Comparison of ENCODE assay signal across 8 mouse cellular contexts in genomic region chr15:97992712-97993286, GRCm38 (mm10). TPM values are rescaled to one million over a fixed set of nuclear protein-coding genes. Genes with fewer than 3 reads are reported as not detected.
DNase-seq lines count a peak whose midpoint lies in the region; ATAC-seq lines count a peak whose summit lies in the region.

No protein-coding gene starts in this region.

- no peaks in the 10 kb centered on the region for H3K9me3 ChIP-seq in embryonic facial prominence, embryonic 13.5 days
- H3K9me3 ChIP-seq in midbrain, embryonic 11.5 days (ENCODE audit: control insufficient read depth, low read length), result no peaks in the 10 kb centered on the region

- peak overlapping the region; percentile 61 for H3K4me2 ChIP-seq in embryonic facial prominence, embryonic 13.5 days
- peak overlapping the region; percentile 39 for H3K4me2 ChIP-seq in midbrain, embryonic 11.5 days

- peak overlapping the region; percentile 93 for H3K27ac ChIP-seq in embryonic facial prominence, embryonic 13.5 days
- peak overlapping the region; percentile 98 for H3K27ac ChIP-seq in midbrain, embryonic 11.5 days (ENCODE audit: low read depth, low read length)

- peak overlapping the region; percentile 37 for H3K4me3 ChIP-seq in embryonic facial prominence, embryonic 13.5 days
- no peak overlapping the region for H3K4me3 ChIP-seq in midbrain, embryonic 11.5 days (ENCODE audit: low read depth, low read length)

- intact Hi-C loops in left cerebral cortex, postnatal 36 days (cut with DNase I), result no loop called here

- ATAC-seq in embryonic facial prominence, embryonic 13.5 days (ENCODE audit: insufficient number of reproducible peaks, insufficient read depth, low FRiP score, low TSS enrichment, low read depth), result peak; percentile 85
- ATAC-seq in midbrain, embryonic 11.5 days (ENCODE audit: low FRiP score), result peak; percentile 88

- H3K36me3 ChIP-seq in embryonic facial prominence, embryonic 13.5 days, result peaks cover 62% of the 10 kb centered on the region
- H3K36me3 ChIP-seq in midbrain, embryonic 11.5 days (ENCODE audit: control insufficient read depth, insufficient read depth, low read length), result peaks cover 18% of the 10 kb centered on the region

- no peaks in the 10 kb centered on the region for H3K27me3 ChIP-seq in embryonic facial prominence, embryonic 13.5 days
- no peaks in the 10 kb centered on the region; the same call in 1 of the 2 replicates for H3K27me3 ChIP-seq in midbrain, embryonic 11.5 days (ENCODE audit: control insufficient read depth, insufficient read depth, low read length)

- H3K4me1 ChIP-seq in embryonic facial prominence, embryonic 13.5 days, result peaks cover 50% of the 10 kb centered on the region
- H3K4me1 ChIP-seq in midbrain, embryonic 11.5 days (ENCODE audit: control insufficient read depth, insufficient read depth, low read length), result peaks cover 51% of the 10 kb centered on the region

- WGBS in embryonic facial prominence, embryonic 13.5 days, result 4% methylated on average over 18 of the region's 18 CpGs
- WGBS in midbrain, embryonic 11.5 days, result 4% methylated on average over 18 of the region's 18 CpGs

- peak overlapping the region; percentile 65 for H3K9ac ChIP-seq in embryonic facial prominence, embryonic 13.5 days
- peak overlapping the region; percentile 63 for H3K9ac ChIP-seq in midbrain, embryonic 11.5 days (ENCODE audit: low read length)

- peak; percentile 40 for DNase-seq in urinary bladder, adult 2 months (ENCODE audit: low spot score)
- DNase-seq in urinary bladder, postnatal 10 days (ENCODE audit: low spot score), result no peak
- DNase-seq in heart, adult 18-20 months, result peak; percentile 80 to 88
- DNase-seq in kidney, adult 11 months, result peak; percentile 86
- peak; percentile 45 to 66 for DNase-seq in left cerebral cortex, postnatal 36 days (ENCODE audit: low spot score in 2 of 2)
- peak; percentile 98 for DNase-seq in midbrain, embryonic 11.5 days (ENCODE audit: low spot score, missing footprints)
- DNase-seq in skeletal muscle tissue, adult 2 months (ENCODE audit: low read depth, low spot score), result peak; percentile 68

RNA-seq across cellular contexts. Expression of gene Col2a1, which starts 11.7 kb away (rescaled TPM):
- polyA plus RNA-seq in urinary bladder, adult 2 months (2012; rRNA removed), result 0.08 and 0.10 TPM in 2 replicates
- polyA plus RNA-seq in embryonic facial prominence, embryonic 13.5 days (2015; fragmentation: Nextera tagmentation; extraction: Ambion mirVana), result 306 and 385 TPM in 2 replicates
- under 1 TPM in 1 of 2 experiments, not detected in 1; 0.36 TPM for total RNA-seq in heart, adult 18-20 months (2021)
- under 1 TPM; 0.30 to 0.48 TPM for total RNA-seq in left cerebral cortex, postnatal 36 days (2021)
- polyA plus RNA-seq in midbrain, embryonic 11.5 days (2014; fragmentation: Nextera tagmentation; extraction: Ambion mirVana), result 94.5 and 94.6 TPM in 2 replicates

RNA-seq across cellular contexts. Expression of gene Tmem106c, which starts 28.8 kb away (rescaled TPM):
- 65.7 and 80.9 TPM in 2 replicates for polyA plus RNA-seq in urinary bladder, adult 2 months (2012; rRNA removed)
- polyA plus RNA-seq in embryonic facial prominence, embryonic 13.5 days (2015; fragmentation: Nextera tagmentation; extraction: Ambion mirVana), result 37.8 and 38.7 TPM in 2 replicates
- 10 to 100 TPM; 16.0 to 16.5 TPM for total RNA-seq in heart, adult 18-20 months (2021)
- total RNA-seq in left cerebral cortex, postnatal 36 days (2021), result 10 to 100 TPM; 23.4 to 25.5 TPM
- polyA plus RNA-seq in midbrain, embryonic 11.5 days (2014; fragmentation: Nextera tagmentation; extraction: Ambion mirVana), result 60.4 and 62.7 TPM in 2 replicates

Comparison
In these comparisons a context has a peak if more than half of its experiments do, and no peak if none do; other contexts are left out.
1. RNA of gene Col2a1, which starts 11.7 kb away (polyA plus RNA-seq): 306 to 385 TPM in embryonic facial prominence, embryonic 13.5 days and 94.5 to 94.6 TPM in midbrain, embryonic 11.5 days; 0.08 to 0.10 TPM in urinary bladder, adult 2 months; every median in the first group is over 10 times any median in the second.